In the genomic region with DNA sequence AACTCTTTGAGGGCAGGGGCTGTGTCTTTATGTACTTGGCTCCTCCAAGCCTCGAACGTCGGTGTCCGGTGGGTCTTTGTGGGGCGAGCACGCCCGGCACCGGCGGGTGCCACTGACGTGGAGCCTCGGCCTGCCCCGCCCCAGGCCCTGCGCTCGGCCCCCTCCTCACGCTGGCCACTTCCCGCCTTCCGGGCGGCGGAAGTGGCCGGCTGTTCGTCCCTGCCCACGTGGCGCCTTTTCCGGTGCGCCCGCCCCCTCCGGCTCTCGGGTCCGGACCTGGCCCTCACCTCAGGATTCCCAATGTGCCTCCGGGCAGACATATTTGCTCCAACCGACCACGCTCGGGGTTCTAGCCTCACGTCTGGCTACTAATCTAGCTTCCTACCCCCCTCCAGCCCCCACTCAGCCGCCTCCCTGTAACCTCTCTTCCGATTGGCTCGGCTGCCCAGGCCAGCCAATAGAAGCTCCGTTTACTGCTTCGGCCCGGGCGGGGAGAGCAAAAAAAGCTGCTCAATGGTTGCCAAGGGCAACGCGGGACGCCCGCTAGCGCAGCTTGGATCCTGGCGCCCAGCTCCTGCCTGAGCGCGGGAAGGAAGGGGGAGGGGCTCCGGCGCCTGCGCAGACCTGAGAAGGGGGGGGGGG, we compare ENCODE assay signal across 8 mouse cellular contexts. TPM values are rescaled to one million over a fixed set of nuclear protein-coding genes. Genes with fewer than 3 reads are reported as not detected.
DNase-seq lines count a peak whose midpoint lies in the region; ATAC-seq and TF ChIP-seq lines count a peak whose summit lies in the region.

A gene (minus strand): TSS at position 400 of the 642 bp plus-strand sequence.

- H3K4me3 ChIP-seq in embryonic facial prominence, embryonic 13.5 days, result peak within 1 kb of the TSS; percentile 57
- H3K4me3 ChIP-seq in heart, adult 2 months, result peak within 1 kb of the TSS; percentile 84
- peak within 1 kb of the TSS; percentile 51 for H3K4me3 ChIP-seq in limb, embryonic 13.5 days
- H3K4me3 ChIP-seq in midbrain, embryonic 16.5 days (ENCODE audit: low read depth, low read length), result peak within 1 kb of the TSS; percentile 56

- H3K9me3 ChIP-seq in embryonic facial prominence, embryonic 13.5 days, result no peaks in the 10 kb centered on the region
- H3K9me3 ChIP-seq in limb, embryonic 13.5 days, result no peaks in the 10 kb centered on the region
- H3K9me3 ChIP-seq in midbrain, embryonic 16.5 days (replicated peaks; ENCODE audit: control insufficient read depth, low read length, poor library complexity, severe bottlenecking), result no peaks in the 10 kb centered on the region

- peak; percentile 92 for DNase-seq in 3134 (ENCODE audit: extremely low read depth, insufficient read length, low spot score)
- peak; percentile 95 to 96 for DNase-seq in adrenal gland, postnatal 36 days
- peak; percentile 96 to 99 for DNase-seq in heart, adult 2 months
- DNase-seq in kidney, adult 8-10 months, result peak; percentile 93 to 94
- DNase-seq in spleen, postnatal 10 days (ENCODE audit: low spot score in 2 of 2), result peak; percentile 90 to 91

- no peaks in the 10 kb centered on the region for H3K27me3 ChIP-seq in embryonic facial prominence, embryonic 13.5 days
- no peaks in the 10 kb centered on the region for H3K27me3 ChIP-seq in heart, adult 2 months (ENCODE audit: control insufficient read depth, insufficient read depth, low read length)
- H3K27me3 ChIP-seq in limb, embryonic 13.5 days, result no peaks in the 10 kb centered on the region
- H3K27me3 ChIP-seq in midbrain, embryonic 16.5 days (ENCODE audit: control insufficient read depth, insufficient read depth, low read depth, low read length), result no peaks in the 10 kb centered on the region

- intact Hi-C loops in heart, adult 2 months (cut with DNase I), result loop anchor here (5.0 to 10.0 kb wide), 2 partner anchors 156 to 1419 kb away; a partner anchor contains a TSS

- H3K36me3 ChIP-seq in embryonic facial prominence, embryonic 13.5 days, result no peaks in the 10 kb centered on the region
- H3K36me3 ChIP-seq in heart, adult 2 months (ENCODE audit: control insufficient read depth, insufficient read depth, low read length), result no peaks in the 10 kb centered on the region
- no peaks in the 10 kb centered on the region for H3K36me3 ChIP-seq in limb, embryonic 13.5 days
- H3K36me3 ChIP-seq in midbrain, embryonic 16.5 days (ENCODE audit: control insufficient read depth, insufficient read depth, low read length), result no peaks in the 10 kb centered on the region

- TF ChIP-seq POLR2A in heart, adult 2 months (IDR thresholded peaks at IDR 0.05; ENCODE audit: insufficient read depth, low read depth, low read length), result peak; percentile 38; the same call in 1 of the 2 replicates

- TF ChIP-seq EP300 in heart, adult 2 months (IDR thresholded peaks at IDR 0.05; ENCODE audit: insufficient read depth, low read depth, low read length), result no peak

- H3K9ac ChIP-seq in embryonic facial prominence, embryonic 13.5 days, result peak within 1 kb of the TSS; percentile 74
- peak within 1 kb of the TSS; percentile 84 for H3K9ac ChIP-seq in heart, adult 2 months (ENCODE audit: low read depth, low read length)
- peak within 1 kb of the TSS; percentile 60 for H3K9ac ChIP-seq in limb, embryonic 13.5 days
- H3K9ac ChIP-seq in midbrain, embryonic 16.5 days (ENCODE audit: low read depth, low read length), result peak within 1 kb of the TSS; percentile 65

- H3K79me2 ChIP-seq in heart, adult 2 months (replicated peaks; ENCODE audit: control insufficient read depth, insufficient read depth, low read length), result no peaks in the 10 kb centered on the region

- H3K4me1 ChIP-seq in embryonic facial prominence, embryonic 13.5 days, result peaks cover 12% of the 10 kb centered on the region
- H3K4me1 ChIP-seq in heart, adult 2 months (ENCODE audit: control insufficient read depth, insufficient read depth, low read length), result no peaks in the 10 kb centered on the region; the same call in 1 of the 2 replicates
- H3K4me1 ChIP-seq in limb, embryonic 13.5 days, result peaks cover 15% of the 10 kb centered on the region
- H3K4me1 ChIP-seq in midbrain, embryonic 16.5 days (ENCODE audit: control insufficient read depth, insufficient read depth, low read length), result peaks cover 14% of the 10 kb centered on the region

- under 1% methylated on average over 47 of the region's 52 CpGs for WGBS in embryonic facial prominence, embryonic 13.5 days
- WGBS in heart, adult 2 months, result 2% methylated on average over 50 of the region's 52 CpGs
- under 1% methylated on average over 51 of the region's 52 CpGs for WGBS in limb, embryonic 13.5 days
- WGBS in midbrain, embryonic 16.5 days, result under 1% methylated on average over 42 of the region's 52 CpGs

- TF ChIP-seq CTCF in heart, adult 2 months (IDR thresholded peaks at IDR 0.05), result no peak

- H3K27ac ChIP-seq in embryonic facial prominence, embryonic 13.5 days, result peak within 1 kb of the TSS; percentile 94
- H3K27ac ChIP-seq in heart, adult 2 months, result peak within 1 kb of the TSS; percentile 95
- peak within 1 kb of the TSS; percentile 94 for H3K27ac ChIP-seq in limb, embryonic 13.5 days
- peak within 1 kb of the TSS; percentile 94 for H3K27ac ChIP-seq in midbrain, embryonic 16.5 days (ENCODE audit: low read length)

- peak within 1 kb of the TSS; percentile 70 for H3K4me2 ChIP-seq in embryonic facial prominence, embryonic 13.5 days
- peak within 1 kb of the TSS; percentile 63 for H3K4me2 ChIP-seq in limb, embryonic 13.5 days (replicated peaks)
- H3K4me2 ChIP-seq in midbrain, embryonic 16.5 days (ENCODE audit: low read length), result peak within 1 kb of the TSS; percentile 59

- ATAC-seq in embryonic facial prominence, embryonic 13.5 days (ENCODE audit: insufficient number of reproducible peaks, insufficient read depth, low FRiP score, low TSS enrichment, low read depth), result peak; percentile 94
- ATAC-seq in limb, embryonic 13.5 days (ENCODE audit: low FRiP score, low read depth), result peak; percentile 97
- ATAC-seq in midbrain, embryonic 16.5 days, result peak; percentile 99

RNA-seq across cellular contexts. Expression of the gene that starts here (rescaled TPM):
- 1 to 10 TPM; 6.1 to 9.6 TPM for total RNA-seq in adrenal gland, postnatal 36 days (2021)
- polyA plus RNA-seq in embryonic facial prominence, embryonic 13.5 days (2015; fragmentation: Nextera tagmentation; extraction: Ambion mirVana), result 23.4 and 23.9 TPM in 2 replicates
- 1 to 10 TPM; 1.3 to 1.4 TPM for total RNA-seq in heart, adult 2 months (2021)
- 1.9 and 2.3 TPM in 2 replicates for polyA plus RNA-seq in heart, adult 2 months (2012; rRNA removed)
- 52.3 and 55.4 TPM in 2 replicates for polyA plus RNA-seq in limb, embryonic 13.5 days (2015; fragmentation: Nextera tagmentation; extraction: Ambion mirVana)
- 13.2 and 17.1 TPM in 2 replicates for polyA plus RNA-seq in midbrain, embryonic 16.5 days (2015; fragmentation: Nextera tagmentation; extraction: Ambion mirVana)

Comparison
In these comparisons a context has a peak if more than half of its experiments do, and no peak if none do; other contexts are left out.
1. Peak in every context shown above with its lines: DNase-seq, ATAC-seq, H3K4me3 ChIP-seq and H3K27ac ChIP-seq.